Mouse (Mus musculus) CD4-positive, CD25-positive, alpha-beta regulatory T cell, adult 2 months (primary cell): ENCODE results near the gene Auts2.
"Not testable (repeated sequence)": the region's sequence is repeated elsewhere in the genome, so short reads cannot be mapped to it uniquely, and the experiment has no call there.

Experiments
- DNase-seq: peaks from one replicate; pipeline ENCODE4 v3.0.0-alpha.2; 2012; ENCODE audit warnings: low read depth, low spot score

Gene Auts2

GRCm38 (mm10) chr5:132543118-132544071 is at the start of gene Auts2:
Gene Auts2, minus strand, starts transcription at chr5:132543344.
- peak; percentile 12 for DNase-seq

DNA sequence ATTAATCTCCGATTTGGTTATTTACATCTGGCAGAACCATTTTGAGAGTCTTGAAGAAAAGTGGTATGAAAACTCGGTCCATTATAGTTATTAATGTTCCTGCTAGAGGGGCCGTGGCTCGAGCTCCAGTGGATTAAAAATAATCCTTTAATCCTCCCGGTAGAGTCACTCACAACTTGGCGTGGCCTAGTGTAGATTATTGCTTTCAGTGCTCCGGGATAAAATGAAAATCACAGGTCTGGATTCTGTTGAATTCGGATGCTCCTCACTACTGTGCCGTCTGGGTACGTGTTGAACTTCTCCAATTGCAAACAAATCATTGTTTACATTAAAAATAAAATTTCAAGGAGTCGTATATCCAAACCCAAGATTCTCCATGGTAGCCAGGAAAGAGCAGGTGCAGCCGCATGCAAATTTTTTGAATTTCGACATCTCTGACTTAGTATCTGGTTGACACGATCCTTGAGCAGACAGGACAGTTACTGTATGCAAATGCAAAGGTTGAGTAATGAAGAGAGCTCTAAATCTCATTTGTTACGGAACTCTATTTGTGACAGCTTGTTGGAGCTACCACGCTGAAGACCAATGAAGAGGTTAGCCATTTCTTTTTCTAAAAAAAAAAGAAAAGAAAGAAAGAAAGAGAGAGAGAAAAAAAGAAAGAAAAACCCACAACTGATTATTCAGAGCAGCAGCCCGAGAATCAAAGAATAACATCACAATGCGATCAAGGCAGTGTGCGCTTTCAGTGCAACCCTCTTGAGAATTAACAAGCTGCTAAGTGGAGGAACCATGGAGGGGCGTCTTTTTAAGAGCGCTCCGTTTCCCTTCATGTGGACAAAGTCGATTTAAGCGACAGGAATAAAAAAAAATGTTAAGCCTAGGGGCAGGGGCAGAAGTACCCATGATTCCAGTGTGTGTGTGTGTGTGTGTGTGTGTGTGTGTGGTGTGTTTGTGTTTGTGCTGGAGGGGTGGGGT is 48.9 kb upstream of the Auts2 start:
- no peak for DNase-seq

- no peak for DNase-seq
Observed at GRCm38 (mm10) chr5:132579774-132580173, 36.6 kb upstream of the Auts2 start.

DNA sequence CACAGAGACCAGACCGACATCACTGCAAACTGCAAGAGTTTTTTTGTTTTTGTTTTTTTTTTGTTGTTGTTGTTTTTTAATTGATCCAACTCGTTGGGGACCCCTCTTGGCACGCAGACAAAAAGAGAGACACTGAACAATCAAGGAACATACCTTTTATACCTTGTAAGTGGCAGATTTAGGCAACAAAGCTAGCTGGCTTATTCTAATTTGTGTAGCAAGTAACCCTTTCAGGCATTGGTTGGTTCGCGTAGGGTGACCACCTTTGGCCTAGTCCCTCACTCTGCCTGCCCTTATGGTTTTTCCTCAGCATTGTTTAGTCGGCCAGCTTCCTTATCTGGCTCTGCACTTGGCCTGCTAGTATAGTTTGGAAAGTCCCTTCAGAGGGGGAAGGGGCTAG is 17.6 kb upstream of the Auts2 start:
- DNase-seq = not testable (repeated sequence)

DNA sequence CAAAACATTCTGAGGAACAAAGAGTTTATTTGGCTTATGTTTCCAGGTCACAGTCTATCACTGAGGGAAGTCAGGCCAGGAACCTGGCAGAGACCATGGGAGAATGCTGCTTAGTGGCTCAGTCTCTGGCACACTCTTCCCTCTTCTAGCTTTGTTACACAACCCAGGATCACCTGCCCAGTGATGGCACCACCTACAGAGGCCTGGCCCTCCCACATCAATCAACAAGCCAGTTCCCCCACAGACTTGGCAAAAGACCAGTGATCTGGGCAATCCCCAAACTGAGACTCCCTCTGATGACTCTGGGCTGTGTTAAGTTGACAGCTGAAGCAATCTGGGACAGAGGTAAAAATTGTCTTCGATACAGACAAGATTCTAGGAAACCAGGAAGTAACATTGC is 2.6 kb upstream of the Auts2 start:
- no peak for DNase-seq

GRCm38 (mm10) chr5:132544176-132544995 is 1.2 kb upstream of the Auts2 start:
- DNase-seq = no peak

GRCm38 (mm10) chr5:132542381-132543020 is 643 bp downstream of the Auts2 start:
- no peak for DNase-seq

DNA sequence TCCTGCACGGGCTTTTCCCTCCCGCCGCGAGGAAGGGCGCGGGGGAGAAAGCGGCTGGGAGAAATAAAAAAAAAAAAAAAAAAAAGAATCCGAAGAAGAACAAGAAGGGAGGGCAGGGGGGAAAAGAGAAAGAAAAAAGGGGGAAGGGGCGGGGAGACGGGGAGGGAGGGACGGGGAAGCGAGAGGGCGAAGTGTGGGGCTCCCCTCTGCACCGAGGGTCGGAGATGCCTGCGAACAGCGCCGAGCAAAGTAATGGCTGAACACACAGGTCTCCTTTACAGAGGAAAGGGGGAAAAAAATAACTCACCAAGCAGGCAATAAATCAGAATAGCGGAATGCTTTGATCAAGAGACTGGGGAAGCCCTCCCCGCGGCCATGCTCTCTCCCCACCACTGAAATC is 1.2 kb downstream of the Auts2 start:
- no peak for DNase-seq

DNA sequence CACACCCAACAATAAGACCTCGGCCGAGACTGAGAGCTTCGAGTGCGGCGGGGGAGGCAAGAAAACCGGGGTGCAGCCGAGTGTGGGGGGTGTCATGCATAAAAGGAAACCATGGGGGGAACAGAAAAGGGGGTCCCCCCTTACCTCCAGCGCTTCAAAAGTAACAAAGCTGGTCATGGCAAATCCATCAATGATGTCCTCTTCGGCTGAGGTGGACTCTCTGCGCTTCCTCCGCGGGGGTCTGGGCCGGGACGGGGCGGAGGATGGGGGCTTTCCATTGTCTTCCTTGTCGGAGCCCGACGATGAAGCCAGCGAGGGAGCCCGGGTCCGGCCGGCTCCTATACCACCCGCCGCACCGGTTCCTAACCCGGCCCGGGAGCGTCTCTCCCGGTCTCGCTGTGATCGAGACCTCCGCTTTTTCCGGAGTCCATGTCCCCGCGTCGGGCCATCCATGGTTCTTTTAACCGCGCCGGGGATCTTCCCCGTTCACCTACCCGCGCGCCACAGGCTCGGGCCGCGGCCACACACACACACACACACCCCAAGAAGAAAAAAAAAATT is 1.7 kb downstream of the Auts2 start:
- DNase-seq = no peak

DNA sequence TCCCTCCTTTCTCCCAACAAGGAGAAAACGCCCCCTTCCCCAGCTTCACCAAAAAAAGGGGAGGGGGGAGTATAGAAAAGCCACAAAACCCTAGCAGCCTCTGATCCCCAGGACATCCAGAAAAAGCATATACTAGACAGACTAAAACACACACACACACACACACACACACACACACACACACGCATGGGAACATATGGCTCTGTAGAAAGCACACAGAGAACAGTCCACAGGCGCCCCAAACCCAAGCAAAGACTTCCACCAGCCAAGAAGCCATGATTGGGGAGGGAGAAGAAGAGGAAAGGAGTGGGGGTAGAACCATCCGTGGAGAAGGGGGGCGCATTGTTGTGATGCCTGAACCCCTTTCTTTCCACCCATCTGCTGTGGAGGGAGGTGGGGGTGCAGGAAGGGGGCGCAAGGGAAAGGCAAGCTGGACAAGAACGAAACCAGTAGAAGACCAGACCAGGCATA is 2.3 kb downstream of the Auts2 start:
- no peak for DNase-seq

DNA sequence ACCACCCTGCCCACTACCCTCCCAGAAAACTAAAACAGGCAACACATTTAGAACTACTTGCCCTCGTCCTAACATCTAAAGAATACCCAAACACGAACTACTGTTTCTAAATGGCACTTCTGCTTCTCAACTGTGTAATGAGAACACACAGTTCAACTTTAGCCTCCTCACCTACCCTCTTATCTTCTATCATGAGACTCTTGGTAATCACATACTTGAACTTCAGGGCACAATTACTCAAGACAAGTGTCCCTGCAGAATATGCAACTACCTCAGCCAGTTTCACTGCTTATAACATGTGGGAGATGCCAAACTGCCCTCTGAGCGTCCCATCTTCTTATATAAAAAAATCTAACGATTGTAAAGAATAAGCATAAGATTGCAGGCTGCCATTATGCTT is 5.7 kb downstream of the Auts2 start:
- no peak for DNase-seq

- no peak for DNase-seq
Observed at GRCm38 (mm10) chr5:132526395-132526794, 16.7 kb downstream of the Auts2 start.

DNA sequence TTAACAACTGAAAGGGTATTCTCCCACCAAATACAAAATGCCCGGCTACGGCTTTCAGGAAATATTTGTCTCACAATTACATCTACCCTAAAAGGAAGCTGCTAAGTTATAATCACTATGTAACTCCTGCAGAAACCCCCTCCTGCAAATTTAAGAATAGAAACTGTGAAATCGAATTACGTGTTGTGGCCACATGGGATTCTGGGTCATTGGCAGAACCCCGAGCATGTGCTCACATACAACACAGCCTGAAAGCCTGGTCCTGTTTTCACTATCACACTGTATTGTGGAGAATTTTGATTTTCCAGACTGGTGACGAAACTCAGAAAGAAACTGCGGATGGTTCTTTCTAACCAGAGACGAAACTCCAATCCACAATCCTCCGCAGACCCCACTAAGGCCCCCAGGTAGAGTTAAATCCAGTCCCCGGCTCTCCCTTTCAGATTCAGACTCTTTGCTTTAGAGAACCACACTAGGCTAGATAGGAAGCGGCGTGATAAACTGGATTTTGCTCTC is 21.7 kb downstream of the Auts2 start:
- no peak for DNase-seq

DNA sequence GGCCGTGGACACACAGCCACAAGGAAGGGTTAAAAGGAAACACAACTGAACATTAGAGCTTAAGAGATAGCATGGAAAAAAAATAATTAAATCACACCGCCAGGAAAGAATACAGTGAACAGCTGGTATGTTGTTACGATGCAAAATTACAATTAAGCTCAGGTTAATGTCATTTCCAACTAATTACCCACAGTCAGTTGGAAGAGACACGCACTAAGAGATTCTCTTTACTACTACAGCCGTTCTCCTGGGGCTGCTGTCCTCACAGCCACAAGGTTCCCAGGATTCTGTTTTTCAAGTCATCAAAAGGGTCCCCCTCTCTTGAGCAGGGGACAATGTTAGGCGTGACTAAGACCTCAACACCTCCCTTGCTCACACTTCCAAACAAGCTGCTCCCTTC is 25.3 kb downstream of the Auts2 start:
- DNase-seq = no peak

DNA sequence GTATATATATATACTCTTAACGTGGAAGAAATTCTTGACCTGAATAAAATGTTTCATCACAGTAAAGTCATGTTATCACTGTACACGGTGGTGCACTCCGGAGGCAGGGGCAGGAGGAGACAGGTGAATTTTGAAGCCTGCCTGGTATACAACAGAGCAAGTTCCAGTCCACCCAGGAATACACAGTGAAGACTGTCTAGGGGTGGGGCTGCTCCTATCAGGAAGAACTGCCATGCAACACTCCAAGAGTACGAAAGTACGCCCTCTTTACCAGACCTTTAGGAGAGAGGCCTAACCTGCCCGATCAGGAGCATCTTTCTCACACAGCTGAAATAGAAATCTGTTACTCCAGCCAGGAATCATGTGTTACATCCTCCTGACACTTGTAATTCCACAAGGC is 28.6 kb downstream of the Auts2 start:
- no peak for DNase-seq

- DNase-seq = no peak
Observed at GRCm38 (mm10) chr5:132513206-132513605, 29.9 kb downstream of the Auts2 start.

DNA sequence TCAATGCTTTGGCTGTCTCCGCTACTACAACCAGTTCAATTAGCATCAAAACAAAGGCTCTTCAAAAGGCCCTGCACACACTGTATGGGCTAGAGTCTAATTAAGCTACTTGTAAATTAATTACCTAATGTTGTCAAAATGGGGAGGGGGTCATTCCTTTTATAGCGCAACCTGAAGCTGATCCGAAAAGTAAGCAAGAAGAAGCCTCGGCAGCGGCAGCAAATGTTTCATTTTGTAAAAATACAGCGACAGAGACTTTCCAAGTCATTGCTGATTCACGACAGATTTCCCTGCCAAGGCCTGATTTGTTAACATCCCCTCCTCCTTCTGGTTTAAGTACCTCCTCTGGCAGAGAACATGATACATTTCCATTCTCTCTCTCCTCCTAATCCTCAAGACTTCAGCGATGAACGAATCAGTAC is 33.7 kb downstream of the Auts2 start:
- no peak for DNase-seq

DNA sequence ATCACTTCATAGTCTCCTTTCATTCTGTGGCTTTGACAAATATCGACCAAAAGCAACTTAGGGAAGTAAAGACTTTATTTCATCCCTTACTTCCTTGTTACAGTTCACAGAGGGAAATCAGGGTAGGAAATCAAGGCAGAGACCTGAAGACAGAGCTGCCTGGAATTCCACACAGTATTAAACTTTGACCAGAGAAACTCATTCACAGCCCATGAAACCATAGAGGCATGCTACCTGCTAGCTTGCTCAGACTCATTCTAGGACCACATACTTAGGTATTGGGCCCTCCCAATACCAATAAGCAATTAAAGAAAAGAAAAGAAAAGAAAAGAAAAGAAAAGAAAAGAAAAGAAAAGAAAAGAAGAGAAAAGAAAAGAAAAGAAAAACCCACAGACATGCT is 38.3 kb downstream of the Auts2 start:
- DNase-seq = no peak

DNA sequence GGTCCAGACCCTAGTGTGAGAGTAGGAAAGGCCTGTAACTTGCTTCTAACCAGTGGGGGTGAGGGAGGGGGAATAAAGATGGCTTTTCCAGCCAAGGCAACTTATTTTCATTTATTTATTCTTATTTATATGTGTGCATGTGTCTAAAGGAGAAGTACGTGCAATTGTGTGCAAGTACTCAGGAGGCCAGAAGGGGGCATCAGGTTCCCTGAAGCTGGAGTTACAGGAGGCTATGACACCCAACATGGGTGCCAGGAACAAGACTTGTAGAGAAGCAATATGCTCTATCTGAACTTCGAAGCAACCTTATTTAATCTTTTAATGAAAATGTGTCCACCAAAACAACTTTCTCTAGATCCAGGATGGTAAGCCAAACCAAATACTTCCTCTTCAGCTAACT is 39.7 kb downstream of the Auts2 start:
- DNase-seq = no peak

- DNase-seq = no peak
Observed at GRCm38 (mm10) chr5:132502036-132502435, 41.1 kb downstream of the Auts2 start.
